Mouse (Mus musculus) cerebellum, adult 2 months (tissue): ENCODE measurements at regions not wholly inside any gene's neighbourhood (a gene's known extent, or its start where the extent isn't known, plus 50 kb on each side); places are given as distances from the start of the nearest gene placed in this dataset.

Experiments used
- CTCF ChIP-seq: fragments of 200-500 bp; IDR thresholded peaks from 2 replicates; pipeline ENCODE4 v1.5.1; 2011; ENCODE audit warnings: low read depth, mild to moderate bottlenecking, control low read depth, low read length, moderate library complexity, borderline replicate concordance; ENCODE audit not compliant: insufficient read depth
- POLR2A ChIP-seq: fragments of 200-500 bp; IDR thresholded peaks from 2 replicates; pipeline ENCODE4 v1.6.1; 2011; ENCODE audit warnings: low read length, control low read depth, borderline replicate concordance; ENCODE audit not compliant: insufficient read depth

DNA sequence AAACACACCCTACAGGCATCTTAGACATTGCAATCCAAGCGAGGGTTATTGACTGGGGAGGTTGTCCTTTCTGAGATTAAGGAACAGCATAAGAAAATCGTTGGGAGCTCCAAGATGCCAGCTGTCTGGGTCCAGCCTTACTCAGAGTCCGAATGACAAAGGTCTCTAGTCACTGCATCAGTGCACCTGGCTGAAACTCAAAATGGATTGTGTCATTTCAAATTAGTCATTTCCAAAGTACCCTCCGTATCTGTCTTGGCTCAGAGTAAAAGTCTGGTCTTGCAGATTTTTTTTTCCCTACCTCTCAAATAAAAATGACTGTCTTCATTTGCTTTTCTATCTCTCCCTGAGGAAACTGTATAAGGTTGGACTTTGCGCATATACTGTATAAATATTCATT lies 85.1 kb upstream of the Grip1 start:
- no peak for TF ChIP-seq POLR2A
- no peak for TF ChIP-seq CTCF
